Mouse (Mus musculus): ENCODE data around the gene Wasl.

The Wasl gene

GRCm38 (mm10) chr6:24607531-24607930, 57.3 kb downstream of the Wasl start:
- no peak for DNase-seq (ENCODE audit: extremely low read depth, insufficient read length, low spot score)

DNA sequence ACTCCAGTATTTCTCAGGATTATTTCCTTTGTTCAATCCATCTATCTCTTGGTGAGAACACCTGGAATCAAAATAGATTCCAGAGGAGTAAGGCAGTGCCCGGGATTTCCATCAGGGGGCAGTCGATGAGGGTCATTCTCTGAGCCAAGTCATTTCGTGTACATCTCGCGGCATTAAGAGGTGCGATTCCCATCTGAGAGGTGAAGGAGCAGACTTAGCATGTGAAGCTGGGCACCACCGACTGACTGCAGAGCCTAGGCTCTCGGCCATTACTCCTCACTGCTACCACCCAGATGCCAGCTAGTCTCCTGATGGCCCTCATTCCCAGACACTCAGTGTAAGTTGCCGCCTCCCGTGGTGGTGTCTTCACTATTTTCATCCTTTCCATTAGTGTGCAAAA, 58.3 kb downstream of the Wasl start:
- DNase-seq (ENCODE audit: extremely low read depth, insufficient read length, low spot score), result no peak

- DNase-seq (ENCODE audit: extremely low read depth, insufficient read length, low spot score), result no peak
These were observed 59.2 kb downstream of the Wasl start for GRCm38 (mm10) chr6:24605631-24606030.

GRCm38 (mm10) chr6:24604289-24604688, 60.5 kb downstream of the Wasl start:
- DNase-seq (ENCODE audit: extremely low read depth, insufficient read length, low spot score), result no peak

GRCm38 (mm10) chr6:24602993-24603392, 61.8 kb downstream of the Wasl start:
- no peak for DNase-seq (ENCODE audit: extremely low read depth, insufficient read length, low spot score)

GRCm38 (mm10) chr6:24602351-24602750, 62.5 kb downstream of the Wasl start:
- DNase-seq (ENCODE audit: extremely low read depth, insufficient read length, low spot score), result no peak

DNA sequence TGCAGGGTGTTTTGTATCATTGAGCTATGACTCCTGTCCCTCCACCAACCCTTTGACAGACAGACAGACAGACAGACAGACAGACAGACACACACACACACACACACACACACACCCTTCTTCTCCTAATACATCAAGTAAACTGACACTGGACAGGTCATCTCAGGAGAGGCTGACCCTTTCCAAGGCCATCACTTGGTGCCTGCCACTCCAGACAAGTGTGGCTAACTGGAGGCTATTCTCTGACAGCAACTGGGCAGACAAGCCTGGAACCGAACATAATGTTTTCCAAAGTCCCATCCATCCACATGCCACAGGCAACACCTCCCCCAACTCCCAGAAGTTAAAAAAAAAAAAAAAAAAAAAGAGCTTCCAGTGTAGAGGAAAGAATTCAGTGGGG, 63.1 kb downstream of the Wasl start:
- DNase-seq (ENCODE audit: extremely low read depth, insufficient read length, low spot score), result no peak

DNA sequence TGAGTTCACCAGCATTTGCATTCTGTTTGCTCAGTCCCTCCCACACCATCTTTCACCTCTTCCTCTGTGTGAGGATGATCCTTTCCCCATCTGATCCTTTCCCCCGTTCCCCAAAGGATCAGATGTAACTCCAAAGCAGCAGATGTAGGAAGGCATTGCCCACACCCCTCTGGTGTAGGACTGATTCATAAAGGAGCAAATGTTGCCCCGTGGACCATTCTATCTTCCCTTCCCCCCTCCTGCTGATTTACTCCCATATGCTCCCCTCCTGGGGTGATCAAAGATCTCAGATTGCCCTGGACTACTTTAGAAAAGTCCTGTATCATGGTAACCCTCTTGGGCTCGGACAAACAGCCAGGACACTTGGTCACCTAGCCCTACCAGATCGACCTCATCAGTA, 64.1 kb downstream of the Wasl start:
- DNase-seq (ENCODE audit: extremely low read depth, insufficient read length, low spot score), result no peak

DNA sequence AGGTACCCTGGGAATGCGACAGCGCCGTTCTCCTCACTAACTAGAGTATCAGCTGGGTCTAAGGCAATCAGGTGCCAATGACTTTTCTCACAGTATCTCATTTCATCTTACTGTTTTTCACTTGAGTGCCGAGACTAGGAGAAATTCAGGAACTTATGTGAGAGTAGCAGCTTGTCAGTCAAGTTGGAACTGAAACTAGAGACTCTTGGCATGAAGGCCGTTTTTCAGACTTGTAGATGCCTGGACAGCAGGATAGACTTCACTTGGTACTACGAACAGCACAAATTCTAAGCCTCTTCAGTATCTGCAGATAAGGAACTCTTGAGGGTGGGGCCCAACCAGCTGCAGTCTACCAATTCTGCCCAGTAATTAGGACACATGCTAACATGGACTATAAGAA, 64.7 kb downstream of the Wasl start:
- DNase-seq (ENCODE audit: extremely low read depth, insufficient read length, low spot score), result no peak

DNA sequence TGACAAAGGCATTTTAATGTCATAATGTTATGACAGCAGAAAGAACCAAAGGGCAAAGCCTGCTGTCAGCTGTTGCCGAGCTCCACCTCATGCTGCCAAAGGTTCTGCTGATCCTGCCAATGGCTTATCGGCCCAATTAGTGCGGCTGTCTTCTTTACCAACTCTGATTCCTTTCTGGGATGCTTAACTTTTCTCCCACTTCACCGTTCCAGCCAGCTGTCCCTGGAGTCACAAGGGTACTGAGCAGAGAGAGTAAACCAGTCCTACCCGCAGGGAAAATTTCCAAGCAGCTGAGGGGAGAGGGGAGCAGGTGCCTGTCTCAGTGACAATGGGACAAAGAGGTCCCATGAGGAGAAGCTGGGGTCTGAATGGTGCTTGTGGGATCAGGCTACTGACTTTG, 65.2 kb downstream of the Wasl start:
- no peak for DNase-seq (ENCODE audit: extremely low read depth, insufficient read length, low spot score)

DNA sequence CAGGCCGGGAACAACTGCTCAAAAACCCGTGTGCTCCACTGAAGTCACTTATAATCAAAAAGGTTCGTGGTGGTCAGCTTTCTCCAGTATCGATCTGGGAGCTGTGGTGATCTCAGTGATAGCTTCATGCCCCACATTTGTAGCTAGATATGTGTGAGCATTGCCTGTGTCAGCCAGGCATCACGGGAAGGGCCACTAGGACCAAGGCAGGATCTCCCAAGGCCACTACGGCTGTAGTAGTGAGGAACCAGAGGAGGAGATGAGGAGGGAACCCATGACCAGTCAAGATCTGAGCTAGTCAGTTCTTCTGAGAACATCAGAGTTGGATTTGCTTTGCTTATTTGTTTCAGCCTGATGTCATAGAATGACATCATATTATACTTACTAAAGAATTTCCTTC, 65.6 kb downstream of the Wasl start:
- no peak for DNase-seq (ENCODE audit: extremely low read depth, insufficient read length, low spot score)

GRCm38 (mm10) chr6:24597500-24597899, 67.3 kb downstream of the Wasl start, which contains the start of gene Lmod2:
Gene Lmod2, plus strand, starts transcription at chr6:24597762.
- no peak for DNase-seq (ENCODE audit: extremely low read depth, insufficient read length, low spot score)

- DNase-seq (ENCODE audit: extremely low read depth, insufficient read length, low spot score), result no peak
These were observed 73.1 kb downstream of the Wasl start for GRCm38 (mm10) chr6:24591525-24592218.

DNA sequence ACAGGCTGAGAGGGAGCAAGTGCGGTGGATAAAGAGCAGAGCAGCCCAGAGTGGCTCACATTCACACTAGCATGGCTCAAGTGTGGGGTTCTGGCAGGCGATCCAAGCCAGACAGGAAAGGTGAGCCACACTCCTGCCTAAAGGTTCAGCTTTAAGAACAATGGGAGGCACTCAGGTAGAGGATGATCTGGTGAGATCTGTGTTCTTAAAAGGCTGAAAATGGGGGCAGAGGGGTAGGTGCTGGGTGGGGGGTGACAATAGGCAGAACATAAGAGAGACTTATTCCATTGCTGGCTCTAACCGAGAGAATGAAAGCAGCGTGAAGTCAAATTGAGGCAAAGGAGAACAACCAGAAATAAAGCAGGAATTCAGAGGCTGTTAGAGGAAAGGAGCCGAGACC, 74.5 kb downstream of the Wasl start:
- no peak for DNase-seq (ENCODE audit: extremely low read depth, insufficient read length, low spot score)

- peak; percentile 25 for DNase-seq (ENCODE audit: extremely low read depth, insufficient read length, low spot score)
These were observed 77.9 kb downstream of the Wasl start for GRCm38 (mm10) chr6:24586885-24587284.

- DNase-seq (ENCODE audit: extremely low read depth, insufficient read length, low spot score), result peak; percentile 25
These were observed 79.1 kb downstream of the Wasl start for GRCm38 (mm10) chr6:24585431-24586310.

GRCm38 (mm10) chr6:24583456-24583855, 81.4 kb downstream of the Wasl start:
- DNase-seq (ENCODE audit: extremely low read depth, insufficient read length, low spot score), result no peak

DNA sequence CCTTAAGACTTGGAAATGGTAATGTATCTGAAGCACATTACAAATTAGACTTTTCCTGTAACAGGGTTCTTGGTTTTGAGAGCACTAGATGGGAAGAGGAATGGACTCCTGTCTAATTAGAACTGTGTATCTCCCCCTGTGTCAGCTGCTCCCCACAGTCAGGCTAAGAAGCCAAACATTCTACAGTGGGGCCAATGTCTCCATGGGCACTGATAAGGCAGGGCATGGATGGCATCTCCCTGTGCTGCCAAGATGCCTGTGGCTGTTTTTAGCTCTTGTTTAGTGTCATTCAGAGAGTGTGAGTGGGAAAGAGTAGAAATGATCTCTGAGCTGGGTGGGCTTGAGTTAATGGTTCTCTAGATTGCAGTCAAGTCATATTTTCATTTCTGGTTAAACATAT, 91.5 kb downstream of the Wasl start:
- DNase-seq (ENCODE audit: extremely low read depth, insufficient read length, low spot score), result no peak

DNA sequence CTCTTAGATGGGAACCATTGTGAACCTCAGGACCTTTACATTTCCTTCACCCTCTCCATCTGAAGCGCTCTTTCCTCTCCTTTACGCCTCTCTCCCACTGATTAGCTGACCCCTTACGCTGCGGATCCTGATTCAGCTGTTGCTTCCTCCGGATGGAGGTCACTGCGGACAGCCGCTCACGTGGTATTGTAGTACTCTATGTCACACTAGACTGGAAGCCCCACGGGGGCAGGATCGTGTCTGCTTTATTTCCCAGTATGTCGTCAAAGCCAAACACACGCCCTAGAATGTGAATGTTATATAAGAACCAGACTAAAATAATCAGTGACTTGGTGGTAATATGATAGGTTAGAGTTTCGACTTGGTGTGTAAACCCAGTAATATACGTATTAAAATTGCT, 92.4 kb downstream of the Wasl start:
- no peak for DNase-seq (ENCODE audit: extremely low read depth, insufficient read length, low spot score)

DNA sequence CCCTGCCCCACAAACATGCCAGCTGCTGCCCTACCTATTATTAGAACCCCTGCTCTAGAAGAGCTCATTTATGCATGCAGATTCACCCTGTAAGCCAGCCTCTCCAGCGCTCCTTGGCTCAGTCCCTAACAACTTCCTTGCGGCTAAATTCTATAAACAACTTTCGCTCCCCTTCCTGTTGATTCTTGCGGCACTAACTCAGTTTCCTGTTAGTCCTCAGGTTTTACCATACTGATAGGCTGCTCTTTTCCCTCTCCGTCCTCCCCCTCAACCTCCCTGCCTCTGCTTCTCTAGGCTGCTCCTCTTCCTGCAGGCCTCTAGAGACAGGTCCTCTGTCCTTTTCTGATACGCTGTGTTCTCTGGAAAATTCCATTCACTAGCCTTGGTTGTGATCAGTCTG, 93.7 kb downstream of the Wasl start:
- DNase-seq (ENCODE audit: extremely low read depth, insufficient read length, low spot score), result no peak

DNA sequence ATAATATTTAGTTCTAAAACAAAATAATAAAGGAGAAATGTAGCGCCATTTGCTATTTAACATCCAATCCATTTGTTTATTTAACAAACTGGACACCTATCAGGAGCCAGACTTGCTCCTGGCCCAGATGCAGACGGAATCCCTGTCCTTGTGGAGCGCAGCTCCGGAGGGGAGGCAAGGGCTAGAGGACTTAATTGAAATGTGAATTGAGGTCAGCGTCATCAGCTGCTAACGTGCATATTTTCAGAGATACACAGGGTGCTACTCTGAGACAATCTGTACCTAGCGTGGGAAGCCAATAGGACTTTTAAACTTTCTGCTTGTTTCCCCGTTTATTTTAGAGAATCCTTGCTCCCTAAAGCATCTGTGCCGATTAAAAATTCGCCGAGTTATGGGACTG, 94.5 kb downstream of the Wasl start:
- no peak for DNase-seq (ENCODE audit: extremely low read depth, insufficient read length, low spot score)

GRCm38 (mm10) chr6:24569711-24570110, 95.1 kb downstream of the Wasl start:
- no peak for DNase-seq (ENCODE audit: extremely low read depth, insufficient read length, low spot score)

All from 3134 (cell line).